Mouse (Mus musculus) heart, embryonic 12.5 days (tissue): ENCODE data around the gene Sesn1. TPM values are rescaled to one million over a fixed set of nuclear protein-coding genes. Genes with fewer than 3 reads are reported as not detected.
"Not testable (repeated sequence)": the region's sequence is repeated elsewhere in the genome, so short reads cannot be mapped to it uniquely, and the experiment has no call there.

ENCODE experiments used
- ATAC-seq: fragments of 200-750 bp; cut with Nextera tagmentation; 2 replicates; pipeline ENCODE4 v1.8.0; 2017; ENCODE audit warnings: moderate TSS enrichment, moderate library complexity; ENCODE audit not compliant: insufficient number of reproducible peaks, low FRiP score
- H3K27ac ChIP-seq: fragments of 300-500 bp; sonication (generic); 2 replicates; pipeline ENCODE4 v1.5.1; 2016; ENCODE audit warnings: mild to moderate bottlenecking, moderate library complexity; ENCODE audit not compliant: poor library complexity, severe bottlenecking
- H3K27me3 ChIP-seq: fragments of 300-500 bp; sonication (generic); replicated peaks from 2 replicates; pipeline ENCODE4 v1.6.1; 2016; ENCODE audit warnings: mild to moderate bottlenecking, moderate library complexity
- H3K36me3 ChIP-seq: fragments of 300-500 bp; sonication (generic); 2 replicates; pipeline ENCODE4 v1.6.1; 2016; ENCODE audit warnings: mild to moderate bottlenecking, moderate library complexity
- H3K4me1 ChIP-seq: fragments of 300-500 bp; sonication (generic); replicated peaks from 2 replicates; pipeline ENCODE4 v1.6.1; 2016; ENCODE audit warnings: mild to moderate bottlenecking
- H3K4me2 ChIP-seq: fragments of 300-500 bp; sonication (generic); 2 replicates; pipeline ENCODE4 v1.6.1; 2016; ENCODE audit warnings: mild to moderate bottlenecking, moderate library complexity
- H3K4me3 ChIP-seq: fragments of 300-500 bp; sonication (generic); 2 replicates; pipeline ENCODE4 v1.5.1; 2016; ENCODE audit warnings: mild to moderate bottlenecking
- H3K9ac ChIP-seq: fragments of 300-500 bp; sonication (generic); 2 replicates; pipeline ENCODE4 v1.6.1; 2016; ENCODE audit warnings: mild to moderate bottlenecking, moderate library complexity
- H3K9me3 ChIP-seq: fragments of 300-500 bp; sonication (generic); replicated peaks from 2 replicates; pipeline ENCODE4 v1.6.1; 2016; ENCODE audit warnings: mild to moderate bottlenecking, moderate library complexity
- WGBS: fragments of 180-500 bp; shearing (Covaris S2); methylation state at CpG from one replicate; pipeline ENCODE4 v1.1.7; 2016; 5-methylcytosine and 5-hydroxymethylcytosine counted together
- polyA plus RNA-seq: library from polyadenylated mRNA; unstranded; fragments of >200 nt; fragmentation: Nextera tagmentation; extraction: Ambion mirVana; gene quantifications from 2 replicates; pipeline ENCODE4 v1.2.1, GENCODE M21; 2016

The Sesn1 gene
- polyA plus RNA-seq, 1 experiment from 2014 or later: 27.8 TPM

GRCm38 (mm10) chr10:41822573-41823281, 13.0 kb downstream of the Sesn1 start:
- WGBS: 72% methylated on average over 5 of the region's 5 CpGs
- Histone ChIP-seq H3K9me3 (no peaks in the 10 kb centered on the region), H3K4me3 (no peak overlapping the region), H3K27ac (no peak overlapping the region), H3K27me3 (no peaks in the 10 kb centered on the region), H3K4me1 (peaks cover 13% of the 10 kb centered on the region), H3K9ac (no peak overlapping the region), H3K36me3 (no peaks in the 10 kb centered on the region), H3K4me2 (no peak overlapping the region)
- no peak for ATAC-seq

- H3K4me1 ChIP-seq: peaks cover 17% of the 10 kb centered on the region
- H3K9ac ChIP-seq, H3K4me2 ChIP-seq, H3K9me3 ChIP-seq, H3K4me3 ChIP-seq, H3K27ac ChIP-seq, H3K36me3 ChIP-seq, H3K27me3 ChIP-seq, ATAC-seq: not testable (repeated sequence)
- 78% methylated on average over 4 of the region's 4 CpGs for WGBS
Observed at GRCm38 (mm10) chr10:41823282-41823675, 13.5 kb downstream of the Sesn1 start.

GRCm38 (mm10) chr10:41823916-41824315, 14.2 kb downstream of the Sesn1 start:
- ATAC-seq: no peak
- no peaks in the 10 kb centered on the region for H3K9me3 ChIP-seq
- no peak overlapping the region for H3K9ac ChIP-seq
- no peak overlapping the region for H3K4me2 ChIP-seq
- WGBS: 31% methylated on average over 4 of the region's 4 CpGs
- H3K27me3 ChIP-seq: no peaks in the 10 kb centered on the region
- H3K4me3 ChIP-seq: no peak overlapping the region
- H3K27ac ChIP-seq: no peak overlapping the region
- H3K4me1 ChIP-seq: peaks cover 22% of the 10 kb centered on the region
- H3K36me3 ChIP-seq: no peaks in the 10 kb centered on the region

- no peak for ATAC-seq
- no peak overlapping the region for H3K27ac ChIP-seq
Observed at GRCm38 (mm10) chr10:41825041-41825440, 15.3 kb downstream of the Sesn1 start.

DNA sequence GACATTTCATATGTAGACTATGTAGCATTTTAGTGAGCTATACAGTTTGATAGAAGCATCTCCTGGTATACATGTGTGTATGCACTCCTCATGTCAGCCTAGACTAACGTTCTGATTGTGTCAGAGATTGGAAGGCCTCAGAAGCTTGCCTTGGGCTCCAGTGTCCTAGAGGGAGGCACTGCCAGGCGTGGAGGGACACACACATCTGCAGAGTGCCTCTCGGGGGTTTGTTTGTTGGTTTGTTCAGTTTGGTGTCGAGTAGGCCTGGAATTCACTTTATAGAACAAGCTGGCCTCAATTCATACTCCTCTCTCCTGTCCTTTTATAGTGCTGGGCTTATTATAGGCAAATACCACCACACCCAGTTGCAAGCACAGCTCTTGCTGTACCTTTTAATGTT, 16.3 kb downstream of the Sesn1 start:
- ATAC-seq: no peak
- no peak overlapping the region for H3K4me2 ChIP-seq
- H3K36me3 ChIP-seq: no peaks in the 10 kb centered on the region
- 91% methylated on average over 4 of the region's 4 CpGs for WGBS
- H3K9me3 ChIP-seq: no peaks in the 10 kb centered on the region
- no peak overlapping the region for H3K9ac ChIP-seq
- H3K27ac ChIP-seq: no peak overlapping the region
- H3K4me1 ChIP-seq: peaks cover 22% of the 10 kb centered on the region
- no peak overlapping the region for H3K4me3 ChIP-seq
- H3K27me3 ChIP-seq: no peaks in the 10 kb centered on the region

More at GRCm38 (mm10) chr10:41825041-41825440, 15.3 kb downstream of the Sesn1 start:
- Histone ChIP-seq H3K27me3 (no peaks in the 10 kb centered on the region), H3K4me3 (no peak overlapping the region), H3K9me3 (no peaks in the 10 kb centered on the region), H3K4me1 (peaks cover 22% of the 10 kb centered on the region), H3K9ac (no peak overlapping the region), H3K36me3 (no peaks in the 10 kb centered on the region), H3K4me2 (no peak overlapping the region)
- 84% methylated on average over 10 of the region's 10 CpGs for WGBS

DNA sequence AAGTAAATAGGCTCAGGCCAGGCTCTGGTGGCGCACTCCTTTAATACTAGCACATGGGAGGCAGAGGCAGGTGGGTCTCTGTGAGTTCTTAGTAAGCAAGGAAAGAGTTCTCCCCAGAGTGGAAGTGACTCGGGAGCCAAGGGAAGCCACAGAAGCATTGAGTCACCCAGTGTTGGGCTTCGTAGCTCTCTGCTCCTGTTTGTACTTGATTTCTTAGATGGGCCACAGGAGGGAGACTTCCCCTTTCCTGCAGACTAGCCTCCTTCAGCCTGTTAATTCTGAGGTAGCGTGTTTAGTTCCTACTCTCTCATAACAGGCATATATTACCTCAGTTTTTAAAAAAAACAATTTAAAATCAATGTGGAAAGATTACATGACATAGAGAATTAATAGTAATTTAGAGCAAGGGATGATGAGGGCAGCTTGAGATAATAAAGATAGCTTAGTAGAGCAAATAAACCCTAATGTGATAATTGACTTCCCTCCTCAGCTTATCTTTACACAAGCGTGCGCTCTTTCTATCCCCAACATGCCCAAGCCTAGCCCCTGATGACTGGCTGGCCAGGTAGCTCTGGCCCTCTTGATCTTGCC, 16.9 kb downstream of the Sesn1 start:
- Histone ChIP-seq H3K36me3 (no peaks in the 10 kb centered on the region), H3K9ac (no peak overlapping the region), H3K27me3 (no peaks in the 10 kb centered on the region), H3K27ac (no peak overlapping the region), H3K4me3 (no peak overlapping the region), H3K4me2 (no peak overlapping the region), H3K4me1 (peaks cover 22% of the 10 kb centered on the region), H3K9me3 (no peaks in the 10 kb centered on the region)
- WGBS: 77% methylated on average over 6 of the region's 6 CpGs
- ATAC-seq: no peak

- no peak overlapping the region for H3K27ac ChIP-seq
- no peak for ATAC-seq
- H3K4me3 ChIP-seq: no peak overlapping the region
- no peaks in the 10 kb centered on the region for H3K9me3 ChIP-seq
- no peaks in the 10 kb centered on the region for H3K36me3 ChIP-seq
- H3K9ac ChIP-seq: no peak overlapping the region
- no peak overlapping the region for H3K4me2 ChIP-seq
- H3K27me3 ChIP-seq: no peaks in the 10 kb centered on the region
- peaks cover 17% of the 10 kb centered on the region for H3K4me1 ChIP-seq
- 81% methylated on average over 4 of the region's 4 CpGs for WGBS
Observed at GRCm38 (mm10) chr10:41827784-41828183, 18.0 kb downstream of the Sesn1 start.

- H3K27me3 ChIP-seq: no peaks in the 10 kb centered on the region
- H3K4me3 ChIP-seq: no peak overlapping the region
- no peaks in the 10 kb centered on the region for H3K36me3 ChIP-seq
- no peak overlapping the region for H3K27ac ChIP-seq
- peaks cover 13% of the 10 kb centered on the region for H3K4me1 ChIP-seq
- no peak for ATAC-seq
- H3K4me2 ChIP-seq: no peak overlapping the region
- 76% methylated on average over 5 of the region's 5 CpGs for WGBS
- H3K9ac ChIP-seq: no peak overlapping the region
- no peaks in the 10 kb centered on the region for H3K9me3 ChIP-seq
Observed at GRCm38 (mm10) chr10:41829191-41829590, 19.5 kb downstream of the Sesn1 start.

GRCm38 (mm10) chr10:41829980-41830379, 20.2 kb downstream of the Sesn1 start:
- no peak overlapping the region for H3K9ac ChIP-seq
- no peaks in the 10 kb centered on the region for H3K27me3 ChIP-seq
- H3K4me2 ChIP-seq: no peak overlapping the region
- no peaks in the 10 kb centered on the region for H3K36me3 ChIP-seq
- H3K9me3 ChIP-seq: 0 out of 2 replicates have a peak, but pooled peaks cover 3% of the 10 kb centered on the region
- ATAC-seq: no peak
- no peak overlapping the region for H3K4me3 ChIP-seq
- no peak overlapping the region for H3K27ac ChIP-seq
- peaks cover 13% of the 10 kb centered on the region for H3K4me1 ChIP-seq
- WGBS: 91% methylated on average over 2 of the region's 2 CpGs

GRCm38 (mm10) chr10:41830445-41830844, 20.7 kb downstream of the Sesn1 start:
- H3K4me2 ChIP-seq: no peak overlapping the region
- no peak overlapping the region for H3K4me3 ChIP-seq
- H3K4me1 ChIP-seq: peaks cover 13% of the 10 kb centered on the region
- 62% methylated on average over 4 of the region's 4 CpGs for WGBS
- no peak overlapping the region for H3K9ac ChIP-seq
- 0 out of 2 replicates have a peak, but pooled peaks cover 3% of the 10 kb centered on the region for H3K9me3 ChIP-seq
- no peak for ATAC-seq
- H3K27me3 ChIP-seq: no peaks in the 10 kb centered on the region
- H3K27ac ChIP-seq: no peak overlapping the region
- no peaks in the 10 kb centered on the region for H3K36me3 ChIP-seq

GRCm38 (mm10) chr10:41830851-41831522, 21.3 kb downstream of the Sesn1 start:
- H3K9me3 ChIP-seq: 0 out of 2 replicates have a peak, but pooled peaks cover 3% of the 10 kb centered on the region
- H3K4me3 ChIP-seq: no peak overlapping the region
- peaks cover 13% of the 10 kb centered on the region for H3K4me1 ChIP-seq
- no peaks in the 10 kb centered on the region for H3K27me3 ChIP-seq
- H3K36me3 ChIP-seq: no peaks in the 10 kb centered on the region
- ATAC-seq: no peak
- WGBS: 51% methylated on average over 9 of the region's 9 CpGs
- no peak overlapping the region for H3K27ac ChIP-seq
- no peak overlapping the region for H3K9ac ChIP-seq
- H3K4me2 ChIP-seq: no peak overlapping the region
